Mouse (Mus musculus): ENCODE data around the gene Lbx2.

Gene Lbx2

GRCm38 (mm10) chr6:83086121-83087035 is at the start of gene Lbx2:
Gene Lbx2 (plus strand): TSS chr6:83086367.
- DNase-seq: no peak

DNA sequence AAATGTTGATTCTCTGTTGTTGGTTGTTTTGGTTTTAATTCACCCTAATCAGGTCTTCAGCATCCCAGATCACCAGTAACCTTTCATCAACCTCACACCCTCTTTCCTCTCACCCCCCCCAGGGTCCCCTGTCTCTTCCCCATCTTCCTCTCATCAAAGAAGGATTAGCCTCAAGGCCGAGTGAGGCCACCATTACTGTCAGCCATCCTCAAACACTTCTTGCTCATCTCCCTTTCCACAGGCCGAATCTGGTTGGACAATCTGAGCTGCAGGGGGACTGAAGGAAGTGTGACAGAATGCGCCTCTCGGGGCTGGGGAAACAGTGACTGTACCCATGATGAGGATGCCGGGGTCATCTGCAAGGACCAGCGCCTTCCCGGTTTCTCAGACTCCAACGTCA is 49.0 kb upstream of the Lbx2 start:
- no peak for DNase-seq

DNA sequence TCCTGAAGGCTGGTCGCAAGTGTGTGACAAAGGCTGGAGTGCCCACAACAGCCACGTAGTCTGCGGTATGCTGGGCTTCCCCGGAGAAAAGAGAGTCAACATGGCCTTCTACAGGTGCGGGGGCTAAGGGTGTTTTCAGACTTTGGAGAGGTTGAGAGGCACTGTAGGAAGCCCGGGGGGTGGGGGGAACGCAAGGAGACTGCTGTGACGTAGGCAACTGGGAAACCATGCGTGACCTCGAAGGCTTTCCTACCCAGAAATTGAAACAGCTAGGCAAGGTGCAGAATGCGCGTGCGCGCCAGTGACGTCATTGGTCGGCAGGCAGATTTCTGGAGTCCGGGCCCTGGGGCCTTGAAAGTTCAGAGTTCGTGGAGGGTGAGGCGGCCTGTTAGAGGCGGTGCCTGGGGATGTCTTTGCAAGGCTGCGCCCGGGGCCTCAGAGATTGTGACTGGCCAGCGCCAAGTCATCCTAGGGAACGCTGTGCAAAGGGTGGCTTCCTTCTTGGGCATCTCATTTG is 47.6 kb upstream of the Lbx2 start:
- peak; percentile 91 to 92 for DNase-seq

- no peak for DNase-seq
These were observed 45.6 kb upstream of the Lbx2 start for GRCm38 (mm10) chr6:83040601-83041000.

DNA sequence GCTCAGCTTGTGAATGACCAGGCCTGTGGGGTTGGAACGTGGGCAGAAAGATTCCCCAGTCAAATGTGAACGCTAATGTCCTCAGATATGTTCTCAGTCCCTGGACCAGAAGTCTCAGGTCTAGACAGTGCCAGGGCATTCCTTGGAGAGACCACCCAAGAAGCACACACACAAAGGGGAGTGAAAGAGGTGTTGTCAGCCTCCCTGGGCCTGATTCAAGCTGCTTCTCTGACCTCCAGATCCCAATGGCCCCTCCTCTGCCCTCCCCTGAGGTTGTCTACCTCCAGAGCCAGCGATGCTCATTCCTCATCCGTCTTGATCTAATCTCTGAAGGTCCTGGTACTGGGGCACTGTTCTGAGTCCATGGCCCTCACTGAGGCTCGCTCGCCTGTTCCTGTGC is 42.6 kb upstream of the Lbx2 start:
- DNase-seq: no peak

GRCm38 (mm10) chr6:83043993-83044392 is 42.2 kb upstream of the Lbx2 start:
- DNase-seq: no peak

GRCm38 (mm10) chr6:83044742-83045141 is 41.4 kb upstream of the Lbx2 start:
- no peak for DNase-seq

DNA sequence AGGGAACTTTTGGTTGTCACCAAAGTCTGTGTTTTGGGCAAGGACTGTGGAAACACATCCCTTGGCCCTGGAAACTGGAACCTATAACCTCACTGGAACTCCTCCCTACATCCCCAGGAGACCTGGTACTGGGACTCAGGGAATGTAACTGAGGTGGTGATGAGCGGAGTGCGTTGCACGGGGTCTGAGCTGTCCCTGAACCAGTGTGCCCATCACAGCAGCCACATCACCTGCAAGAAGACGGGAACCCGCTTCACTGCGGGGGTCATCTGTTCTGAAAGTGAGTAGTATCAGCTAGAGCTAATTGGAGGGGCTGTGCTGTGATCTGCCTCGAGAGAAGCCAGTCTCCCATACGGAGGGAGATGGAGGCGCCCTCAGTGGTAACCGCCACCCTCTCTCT is 36.8 kb upstream of the Lbx2 start:
- no peak for DNase-seq

GRCm38 (mm10) chr6:83053136-83053960 is 32.8 kb upstream of the Lbx2 start:
- DNase-seq: peak in 1 of 2 experiments; percentile 25

DNA sequence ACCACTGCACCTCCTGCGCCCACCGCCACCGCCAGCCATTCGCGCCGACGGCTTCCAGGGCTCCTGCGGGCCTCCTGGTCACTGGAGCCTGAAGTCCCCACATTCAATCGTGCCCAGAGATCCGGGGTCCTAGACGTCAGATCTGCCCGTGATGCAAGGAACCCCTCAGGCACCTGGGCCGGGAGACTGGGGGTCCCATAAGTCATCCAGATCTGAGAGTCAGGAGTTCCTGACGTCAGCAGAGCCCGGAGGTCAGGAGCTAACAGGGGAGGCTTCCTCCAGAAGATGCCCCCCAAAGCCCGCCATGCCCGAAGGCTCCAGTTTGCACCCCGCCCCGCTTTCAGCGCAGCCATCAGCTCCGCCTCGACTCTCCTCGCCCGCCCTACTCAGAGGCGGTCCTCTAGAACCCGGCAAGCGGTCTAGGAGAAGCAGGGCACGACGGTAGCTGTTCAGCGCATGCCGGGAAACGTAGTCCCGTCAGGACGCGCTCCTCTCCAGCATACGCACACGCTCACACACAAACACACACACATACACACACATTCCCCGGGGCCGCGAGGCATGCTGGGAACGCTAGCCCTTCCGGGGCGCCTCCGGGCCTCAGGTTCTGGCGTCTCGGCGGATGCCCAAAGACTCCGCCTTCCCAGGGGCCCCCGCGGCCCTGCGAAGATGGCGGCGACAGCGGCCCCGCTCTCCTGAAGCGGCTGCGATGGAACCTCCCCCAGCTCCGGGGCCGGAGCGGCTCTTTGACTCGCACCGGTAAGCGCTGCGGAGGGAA is 31.9 kb upstream of the Lbx2 start, which contains the start of gene Aup1:
Gene Aup1 (plus strand): TSS at position 448 of the 778 bp plus-strand sequence.
- peak; percentile 96 for DNase-seq

DNA sequence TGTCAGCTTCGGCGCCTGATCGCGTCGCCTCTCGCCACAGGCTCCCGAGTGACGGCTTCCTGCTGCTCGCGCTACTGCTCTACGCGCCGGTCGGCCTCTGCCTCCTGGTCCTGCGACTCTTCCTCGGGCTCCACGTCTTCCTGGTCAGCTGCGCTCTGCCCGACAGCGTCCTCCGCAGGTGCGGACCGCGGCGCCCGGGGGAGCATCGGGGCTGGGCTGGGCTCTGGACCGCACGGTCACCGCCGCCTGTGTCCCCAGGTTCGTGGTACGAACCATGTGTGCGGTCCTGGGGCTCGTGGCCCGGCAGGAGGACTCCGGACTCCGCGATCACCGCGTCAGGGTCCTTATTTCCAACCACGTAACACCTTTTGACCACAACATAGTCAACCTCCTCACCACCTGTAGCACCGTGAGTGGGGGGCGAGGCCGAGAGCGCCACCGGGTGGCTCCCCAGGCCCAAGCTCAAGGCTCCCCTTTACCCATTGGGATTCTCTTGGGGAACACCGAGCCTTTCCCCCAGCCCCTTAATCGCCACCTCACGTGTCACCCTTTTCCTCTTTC is 31.2 kb upstream of the Lbx2 start, which contains the start of gene Htra2:
Gene Htra2 (minus strand): TSS at position 403 of the 561 bp plus-strand sequence.
- no peak for DNase-seq

DNA sequence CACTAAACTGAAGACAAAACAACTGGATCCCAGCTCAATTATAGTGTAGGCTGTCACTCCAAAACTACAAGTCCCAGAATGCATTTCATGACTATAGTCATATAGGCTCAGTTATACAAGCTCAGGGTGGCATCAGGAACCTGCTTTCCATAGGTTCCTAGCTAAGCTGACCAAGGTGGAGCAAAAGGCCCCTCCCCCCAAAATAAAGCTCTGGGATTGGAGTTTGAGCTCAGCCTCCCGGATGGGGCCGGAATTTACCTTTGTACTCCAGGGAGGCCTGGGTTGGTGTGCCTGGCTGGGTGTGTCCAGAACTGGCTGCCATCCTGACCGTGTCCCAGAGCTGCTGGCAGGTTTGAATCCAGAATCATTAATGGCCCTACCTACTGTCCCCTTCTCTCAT is 28.4 kb upstream of the Lbx2 start, which contains the start of gene Dqx1:
Gene Dqx1 (plus strand): TSS at position 55 of the 400 bp plus-strand sequence.
- DNase-seq: no peak

DNA sequence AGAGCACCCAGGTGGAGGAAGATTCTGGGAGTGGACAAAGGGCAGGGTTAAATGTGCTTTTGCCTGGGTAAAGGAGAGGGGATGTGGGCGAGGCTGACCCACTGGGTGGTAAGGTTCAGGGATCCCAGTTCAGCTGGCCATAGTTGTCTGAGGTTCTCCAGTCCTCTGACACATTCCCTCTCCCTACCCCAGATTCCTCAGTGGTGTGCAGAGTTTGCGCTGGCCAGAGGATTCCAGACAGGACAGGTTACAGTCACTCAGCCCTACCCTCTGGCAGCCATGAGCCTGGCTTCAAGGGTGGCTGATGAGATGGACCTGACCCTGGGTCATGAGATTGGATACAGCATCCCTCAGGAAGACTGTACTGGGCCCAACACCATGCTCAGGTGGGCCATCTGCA is 27.4 kb upstream of the Lbx2 start:
- DNase-seq: no peak

DNA sequence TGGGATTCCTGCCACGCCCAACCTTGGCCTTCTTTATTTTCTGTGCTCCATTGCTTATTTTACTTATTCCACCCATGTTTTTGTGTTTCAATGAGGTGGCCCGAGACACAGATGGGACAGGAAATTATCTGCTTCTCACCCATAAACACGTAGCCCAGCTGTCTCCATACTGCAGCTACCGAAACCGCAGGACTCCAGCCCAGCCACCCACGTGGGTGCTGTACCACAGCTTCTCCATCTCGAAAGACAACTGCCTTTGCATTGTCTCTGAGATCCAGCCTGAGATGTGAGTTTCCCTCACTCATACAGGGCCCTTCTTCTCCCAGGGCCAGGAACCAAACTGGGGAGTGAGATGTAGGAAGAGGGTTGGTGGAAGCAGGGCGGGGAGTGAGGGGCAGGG is 20.2 kb upstream of the Lbx2 start:
- DNase-seq: no peak

GRCm38 (mm10) chr6:83066441-83066840 is 19.7 kb upstream of the Lbx2 start:
- no peak for DNase-seq

DNA sequence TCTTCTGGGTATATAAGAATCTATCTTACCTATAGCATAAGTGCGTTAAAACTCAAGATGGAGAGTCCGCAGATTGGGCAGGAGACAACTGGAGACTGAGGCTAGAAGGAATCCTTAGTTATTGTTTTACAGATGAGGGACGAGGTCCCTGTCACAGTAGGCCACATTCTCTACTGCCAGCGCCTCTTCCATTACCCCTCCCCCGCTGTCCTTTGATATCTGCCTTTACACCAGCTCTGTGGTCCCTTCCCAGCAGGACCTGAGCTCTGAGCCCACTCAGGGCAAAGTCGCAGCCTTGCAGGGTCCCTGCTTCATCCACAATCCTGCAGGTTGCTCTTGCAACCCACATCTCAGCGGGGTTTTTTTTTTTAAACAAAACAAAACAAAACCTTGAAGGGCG is 17.9 kb upstream of the Lbx2 start:
- DNase-seq: no peak

DNA sequence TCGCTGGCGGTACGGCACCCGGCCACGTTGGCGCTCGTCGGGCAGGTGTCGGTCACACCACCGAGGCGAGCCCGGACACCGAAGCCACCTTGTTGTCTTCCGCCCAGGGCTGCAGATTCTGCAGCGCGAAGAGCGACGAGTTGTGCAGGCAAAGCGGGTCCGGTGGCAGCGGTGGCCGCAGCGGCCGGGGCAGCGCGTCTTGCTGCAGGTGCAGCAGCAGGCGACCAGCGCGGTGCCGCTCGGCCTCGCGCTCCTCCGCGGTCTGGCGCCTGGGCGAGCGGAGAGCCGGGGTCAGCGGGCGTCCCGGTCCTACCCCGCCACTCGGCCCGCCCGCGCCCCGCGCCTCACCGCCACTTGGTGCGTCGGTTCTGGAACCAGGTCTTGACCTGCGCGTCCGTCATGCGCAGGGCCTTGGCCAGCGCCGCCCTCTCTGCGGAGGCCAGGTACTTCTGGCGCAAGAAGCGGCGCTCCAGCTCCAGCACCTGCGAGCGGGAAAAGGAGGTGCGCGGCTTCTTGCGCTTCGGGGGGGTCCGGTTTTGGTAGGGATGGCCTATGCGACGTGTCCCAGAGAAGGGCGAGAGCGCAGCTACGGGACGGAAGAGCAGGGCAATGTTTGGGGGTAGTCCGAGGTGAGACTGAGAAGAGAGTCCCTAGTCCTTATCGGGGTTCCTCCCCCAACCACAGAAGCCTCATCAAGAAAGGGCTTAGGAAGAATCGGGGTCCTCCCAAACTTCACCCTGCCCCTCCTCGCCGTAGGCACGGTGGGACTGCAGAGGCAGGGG is 17.3 kb upstream of the Lbx2 start:
- DNase-seq: no peak

DNA sequence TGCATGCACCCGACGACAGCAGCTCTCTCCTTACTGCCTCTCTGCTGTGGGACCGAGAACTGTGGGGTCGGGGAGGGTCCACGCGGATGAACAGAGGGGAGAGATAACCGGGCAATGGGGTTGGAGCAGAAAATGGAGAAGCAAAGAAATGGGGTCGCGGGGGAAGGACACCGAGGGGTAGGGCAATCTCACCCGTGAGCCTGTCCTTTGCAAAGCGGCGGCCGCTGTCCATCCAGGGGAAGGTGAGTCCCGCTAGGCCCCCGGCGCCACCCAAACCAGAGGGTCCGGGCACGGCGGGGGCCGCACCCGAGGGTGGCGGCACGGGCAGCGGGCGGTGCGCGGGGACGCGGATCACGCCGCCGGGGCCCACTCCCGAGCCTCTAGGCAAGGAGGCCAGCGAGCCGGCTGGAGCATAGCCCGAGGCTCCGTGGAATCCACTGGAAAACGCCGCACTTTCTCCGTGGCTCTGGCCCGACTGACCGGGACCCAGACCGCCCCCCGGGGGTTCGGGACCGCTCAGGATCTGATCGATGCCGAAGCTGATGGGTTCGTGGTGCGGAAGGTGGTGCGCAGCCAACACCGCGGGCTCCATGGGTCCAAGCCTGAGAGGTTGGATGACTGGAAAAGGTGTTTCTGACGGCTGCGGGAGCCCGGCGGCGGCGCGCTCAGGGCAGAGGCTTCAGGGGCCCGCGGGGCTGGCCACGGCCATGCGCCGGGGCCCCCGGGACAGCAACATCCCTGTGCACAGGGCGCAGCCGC is 16.5 kb upstream of the Lbx2 start:
- peak in 1 of 2 experiments; percentile 17 for DNase-seq

- no peak for DNase-seq
These were observed 16.1 kb upstream of the Lbx2 start, which contains the start of gene Tlx2 for GRCm38 (mm10) chr6:83070247-83070310. Gene Tlx2 (minus strand): TSS chr6:83070293.

DNA sequence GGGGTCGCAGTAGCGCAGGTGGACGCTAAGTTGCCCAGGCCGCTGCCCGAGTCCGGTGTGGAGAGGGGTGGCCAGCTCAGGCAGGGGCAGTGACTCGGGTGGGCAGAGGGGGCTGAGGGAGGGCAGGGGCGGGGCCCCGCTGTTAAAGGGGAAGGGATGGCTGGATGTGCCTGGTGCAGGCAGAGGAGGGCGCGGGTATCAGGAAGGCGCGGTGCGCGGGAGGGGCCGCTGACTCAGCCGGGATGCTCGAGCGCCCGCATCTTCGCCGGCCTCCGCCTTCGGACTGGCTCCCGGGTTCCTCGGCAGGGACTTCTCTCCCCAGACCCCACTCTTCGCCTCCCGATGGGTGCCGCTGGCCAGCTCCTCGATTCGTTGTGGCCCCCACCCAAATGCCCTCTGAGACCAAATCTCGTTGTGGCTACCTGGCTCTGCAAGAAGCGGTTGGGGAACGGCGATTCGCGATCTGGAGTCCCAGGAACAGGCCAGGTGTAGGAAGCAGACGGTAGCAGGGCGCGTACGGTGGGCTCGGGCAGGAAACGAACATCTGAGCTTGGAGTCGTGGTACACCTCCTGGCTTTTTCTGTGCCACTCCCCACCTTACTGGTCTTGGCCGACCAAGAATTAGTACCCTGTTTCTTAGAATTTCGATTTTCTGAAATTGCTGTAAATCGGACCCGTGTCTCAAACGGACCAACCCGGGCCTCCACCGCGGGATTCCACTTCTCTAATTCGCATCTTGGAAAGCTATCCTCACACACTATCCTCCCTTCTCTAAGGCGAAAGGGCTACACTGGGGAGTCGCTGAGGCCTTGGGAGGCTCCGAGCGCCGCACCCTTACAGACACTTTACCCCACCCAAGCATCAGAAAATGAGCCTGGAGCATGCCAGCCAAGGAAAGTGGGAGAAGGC is 15.6 kb upstream of the Lbx2 start:
- DNase-seq: peak; percentile 22 to 58

All from cerebellum, postnatal 36 days (tissue).